Mouse (Mus musculus) midbrain, embryonic 11.5 days (tissue): ENCODE measurements around the gene Mrps12. TPM values are rescaled to one million over a fixed set of nuclear protein-coding genes. Genes with fewer than 3 reads are reported as not detected.
"Not testable (repeated sequence)": the region's sequence is repeated elsewhere in the genome, so short reads cannot be mapped to it uniquely, and the experiment has no call there.

Experiments
- ATAC-seq: fragments of 200-750 bp; cut with Nextera tagmentation; 2 replicates; pipeline ENCODE4 v1.8.0; 2017; ENCODE audit warnings: moderate TSS enrichment, moderate library complexity; ENCODE audit not compliant: low FRiP score
- DNase-seq: peaks from one replicate; pipeline ENCODE4 v3.0.0; 2015; ENCODE audit warnings: low spot score; ENCODE audit errors: missing footprints
- H3K27ac ChIP-seq: fragments of 300-500 bp; sonication (generic); 2 replicates; pipeline ENCODE4 v1.5.1; 2014; ENCODE audit warnings: low read depth, low read length
- H3K27me3 ChIP-seq: fragments of 300-500 bp; sonication (generic); 2 replicates; pipeline ENCODE4 v1.6.1; 2014; ENCODE audit warnings: mild to moderate bottlenecking, low read length, moderate library complexity, mixed read lengths; ENCODE audit not compliant: control insufficient read depth, insufficient read depth
- H3K36me3 ChIP-seq: fragments of 300-500 bp; sonication (generic); 2 replicates; pipeline ENCODE4 v1.6.1; 2014; ENCODE audit warnings: mild to moderate bottlenecking, low read length, moderate library complexity, mixed read lengths; ENCODE audit not compliant: control insufficient read depth, insufficient read depth
- H3K4me1 ChIP-seq: fragments of 300-500 bp; sonication (generic); 2 replicates; pipeline ENCODE4 v1.6.1; 2014; ENCODE audit warnings: low read length; ENCODE audit not compliant: control insufficient read depth, insufficient read depth
- H3K4me2 ChIP-seq: fragments of 300-500 bp; sonication (generic); 2 replicates; pipeline ENCODE4 v1.6.1; 2014; ENCODE audit warnings: mild to moderate bottlenecking, moderate library complexity
- H3K4me3 ChIP-seq: fragments of 300-500 bp; sonication (generic); 2 replicates; pipeline ENCODE4 v1.5.1; 2014; ENCODE audit warnings: low read depth, low read length
- H3K9ac ChIP-seq: fragments of 300-500 bp; sonication (generic); 2 replicates; pipeline ENCODE4 v1.6.1; 2014; ENCODE audit warnings: low read length
- H3K9me3 ChIP-seq: fragments of 300-500 bp; sonication (generic); 2 replicates; pipeline ENCODE4 v1.6.1; 2016; ENCODE audit warnings: low read length; ENCODE audit not compliant: control insufficient read depth
- WGBS: fragments of 180-500 bp; shearing (Covaris S2); extraction: QIAGEN DNeasy Blood & Tissue Kit; methylation state at CpG from one replicate; pipeline ENCODE4 v1.1.7; 2014; 5-methylcytosine and 5-hydroxymethylcytosine counted together
- polyA plus RNA-seq: library from polyadenylated mRNA; unstranded; fragments of >200 nt; fragmentation: Nextera tagmentation; extraction: Ambion mirVana; gene quantifications from 2 replicates; pipeline ENCODE4 v1.2.1, GENCODE M21; 2014

Gene Mrps12
- polyA plus RNA-seq, 1 experiment from 2014 or later, result 127 TPM

GRCm38 (mm10) chr7:28702601-28703143, 38.9 kb downstream of the Mrps12 start:
- WGBS, result 80% methylated on average over 9 of the region's 9 CpGs
- no peaks in the 10 kb centered on the region for H3K4me1 ChIP-seq
- H3K27ac ChIP-seq, result no peak overlapping the region
- no peaks in the 10 kb centered on the region for H3K9me3 ChIP-seq
- no peaks in the 10 kb centered on the region for H3K36me3 ChIP-seq
- H3K27me3 ChIP-seq, result no peaks in the 10 kb centered on the region
- no peak overlapping the region for H3K4me2 ChIP-seq
- ATAC-seq (no peak), DNase-seq (no peak)
- H3K9ac ChIP-seq, result no peak overlapping the region
- H3K4me3 ChIP-seq, result no peak overlapping the region

- not testable (repeated sequence) for H3K27me3 ChIP-seq, H3K27ac ChIP-seq, H3K4me3 ChIP-seq, H3K4me1 ChIP-seq, DNase-seq, H3K36me3 ChIP-seq, H3K9ac ChIP-seq, H3K4me2 ChIP-seq, H3K9me3 ChIP-seq, ATAC-seq
- 92% methylated on average over 12 of the region's 12 CpGs for WGBS
These were observed 40.3 kb downstream of the Mrps12 start for GRCm38 (mm10) chr7:28701306-28701705.

- DNase-seq, result no peak
- WGBS, result 95% methylated on average over 4 of the region's 4 CpGs
- Histone ChIP-seq H3K4me2 (no peak overlapping the region), H3K27me3 (no peaks in the 10 kb centered on the region), H3K4me3 (no peak overlapping the region), H3K36me3 (no peaks in the 10 kb centered on the region), H3K4me1 (no peaks in the 10 kb centered on the region), H3K9me3 (no peaks in the 10 kb centered on the region), H3K27ac (no peak overlapping the region), H3K9ac (no peak overlapping the region)
- no peak for ATAC-seq
These were observed 41.4 kb downstream of the Mrps12 start for GRCm38 (mm10) chr7:28700269-28700668.

GRCm38 (mm10) chr7:28697277-28697676, 44.3 kb downstream of the Mrps12 start:
- H3K9me3 ChIP-seq, result no peaks in the 10 kb centered on the region
- H3K27ac ChIP-seq, result no peak overlapping the region
- no peak for DNase-seq
- no peaks in the 10 kb centered on the region for H3K36me3 ChIP-seq
- H3K4me1 ChIP-seq, result peaks cover 11% of the 10 kb centered on the region
- no peak overlapping the region for H3K4me3 ChIP-seq
- 89% methylated on average over 11 of the region's 11 CpGs for WGBS
- H3K4me2 ChIP-seq, result no peak overlapping the region
- H3K9ac ChIP-seq, result no peak overlapping the region
- ATAC-seq, result no peak
- H3K27me3 ChIP-seq, result peaks cover 13% of the 10 kb centered on the region

- Histone ChIP-seq H3K36me3 (no peaks in the 10 kb centered on the region), H3K27me3 (peaks cover 13% of the 10 kb centered on the region), H3K9me3 (no peaks in the 10 kb centered on the region), H3K4me1 (peaks cover 11% of the 10 kb centered on the region), H3K4me2 (no peak overlapping the region), H3K27ac (no peak overlapping the region), H3K9ac (no peak overlapping the region), H3K4me3 (no peak overlapping the region)
- WGBS, result 65% methylated on average over 8 of the region's 8 CpGs
- DNase-seq, result no peak
- no peak for ATAC-seq
These were observed 46.6 kb downstream of the Mrps12 start for GRCm38 (mm10) chr7:28694966-28695511.

GRCm38 (mm10) chr7:28694423-28694822, 47.2 kb downstream of the Mrps12 start:
- H3K4me1 ChIP-seq, result peaks cover 11% of the 10 kb centered on the region
- H3K4me3 ChIP-seq, result no peak overlapping the region
- H3K4me2 ChIP-seq, result 0 out of 2 replicates have a peak overlapping the region, but pooled peaks have one; percentile 6
- H3K9me3 ChIP-seq, result no peaks in the 10 kb centered on the region
- H3K27ac ChIP-seq, result no peak overlapping the region
- WGBS, result 6% methylated on average over 14 of the region's 14 CpGs
- H3K27me3 ChIP-seq, result peaks cover 13% of the 10 kb centered on the region
- no peaks in the 10 kb centered on the region for H3K36me3 ChIP-seq
- no peak overlapping the region for H3K9ac ChIP-seq
- ATAC-seq (no peak), DNase-seq (peak; percentile 85)

- peak; percentile 85 for ATAC-seq
- WGBS, result 1% methylated on average over 38 of the region's 38 CpGs
- H3K27ac ChIP-seq, result no peak overlapping the region
These were observed 48.2 kb downstream of the Mrps12 start for GRCm38 (mm10) chr7:28693321-28693966.

GRCm38 (mm10) chr7:28692545-28693320, 48.9 kb downstream of the Mrps12 start, which contains the start of gene Fbxo27:
TSS of gene Fbxo27 (plus strand) at chr7:28692849.
- H3K9me3 ChIP-seq, result no peaks in the 10 kb centered on the region
- H3K27ac ChIP-seq, result no peak within 1 kb of the TSS
- no peaks in the 10 kb centered on the region for H3K36me3 ChIP-seq
- WGBS, result 22% methylated on average over 30 of the region's 30 CpGs
- DNase-seq (peak; percentile 85), ATAC-seq (peak; percentile 60)
- peak within 1 kb of the TSS; percentile 45 for H3K4me3 ChIP-seq
- H3K9ac ChIP-seq, result peak within 1 kb of the TSS; percentile 56
- peak within 1 kb of the TSS; percentile 87 for H3K4me2 ChIP-seq
- H3K27me3 ChIP-seq, result peaks cover 13% of the 10 kb centered on the region
- H3K4me1 ChIP-seq, result peaks cover 11% of the 10 kb centered on the region

More at GRCm38 (mm10) chr7:28693321-28693966, 48.2 kb downstream of the Mrps12 start:
- peak overlapping the region; percentile 56 for H3K9ac ChIP-seq
- no peaks in the 10 kb centered on the region for H3K9me3 ChIP-seq
- peak overlapping the region; percentile 45 for H3K4me3 ChIP-seq
- H3K27me3 ChIP-seq, result peaks cover 13% of the 10 kb centered on the region
- peak; percentile 93 for DNase-seq
- no peaks in the 10 kb centered on the region for H3K36me3 ChIP-seq
- peak overlapping the region; percentile 87 for H3K4me2 ChIP-seq
- H3K4me1 ChIP-seq, result peaks cover 11% of the 10 kb centered on the region

- H3K36me3 ChIP-seq, result no peaks in the 10 kb centered on the region
- DNase-seq (no peak), ATAC-seq (no peak)
- no peaks in the 10 kb centered on the region for H3K9me3 ChIP-seq
- H3K4me2 ChIP-seq, result no peak overlapping the region
- no peak overlapping the region for H3K4me3 ChIP-seq
- peaks cover 13% of the 10 kb centered on the region for H3K27me3 ChIP-seq
- peaks cover 11% of the 10 kb centered on the region for H3K4me1 ChIP-seq
- H3K9ac ChIP-seq, result no peak overlapping the region
- WGBS, result 83% methylated on average over 7 of the region's 7 CpGs
- no peak overlapping the region for H3K27ac ChIP-seq
These were observed 50.5 kb downstream of the Mrps12 start for GRCm38 (mm10) chr7:28691075-28691474.
